Mouse (Mus musculus): ENCODE results near the gene Teddm2. TPM values are rescaled to one million over a fixed set of nuclear protein-coding genes. Genes with fewer than 3 reads are reported as not detected.
"Not testable (repeated sequence)": the region's sequence is repeated elsewhere in the genome, so short reads cannot be mapped to it uniquely, and the experiment has no call there.

Gene Teddm2
- polyA plus RNA-seq, 1 experiment from 2014 or later, result 0.65 TPM

DNA sequence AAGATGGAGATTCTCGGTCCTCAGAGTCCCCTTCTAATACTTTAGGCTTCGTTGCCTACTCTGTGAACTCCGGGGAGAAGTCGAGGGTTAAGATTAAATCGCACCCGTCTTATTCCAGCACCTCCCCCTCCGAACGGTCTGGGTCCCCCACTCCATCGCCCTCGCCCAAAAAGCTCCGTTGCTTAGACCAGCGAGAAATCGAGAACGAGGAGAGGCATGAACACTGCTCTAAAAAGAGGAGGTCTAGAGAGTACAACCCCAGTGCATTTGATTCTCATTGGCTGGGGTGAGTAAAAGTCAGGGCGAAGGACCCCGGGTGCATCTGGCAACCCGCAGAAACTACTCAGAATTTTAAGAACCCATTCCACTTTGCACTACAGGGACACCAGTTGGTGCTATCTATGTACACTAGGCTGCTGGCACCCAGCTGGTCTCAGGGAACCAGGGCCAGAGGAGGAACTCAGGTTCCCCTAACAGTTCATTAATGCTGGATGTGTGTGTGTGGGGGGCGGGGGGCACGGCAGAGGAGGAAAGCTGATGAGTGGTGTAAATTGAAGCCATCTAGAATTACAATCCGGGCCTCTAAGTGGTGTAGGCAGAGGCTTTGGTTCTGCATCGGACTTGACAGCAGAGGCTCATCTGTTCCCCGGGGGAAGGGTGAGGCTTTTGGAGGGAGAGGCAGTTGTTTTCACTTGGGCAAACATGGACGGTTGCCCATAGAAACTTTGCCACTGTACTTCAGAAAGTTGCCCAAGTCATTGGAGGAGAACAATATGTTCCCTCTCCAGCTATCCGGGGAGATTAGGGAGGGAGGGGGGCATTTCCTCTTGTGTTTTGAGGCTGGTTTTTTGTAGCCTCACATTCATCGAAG, 1.1 kb upstream of the Teddm2 start:
- peak overlapping the region; percentile 98 for H3K27ac ChIP-seq (replicated peaks)
- no peaks in the 10 kb centered on the region for H3K9me3 ChIP-seq
- H3K36me3 ChIP-seq, result peaks cover 35% of the 10 kb centered on the region
- H3K4me1 ChIP-seq, result peaks cover 32% of the 10 kb centered on the region
- WGBS, result 1% methylated on average over 25 of the region's 25 CpGs
- peaks cover 17% of the 10 kb centered on the region for H3K27me3 ChIP-seq
- peak overlapping the region; percentile 91 for H3K4me2 ChIP-seq (replicated peaks)
- peak overlapping the region; percentile 93 for H3K9ac ChIP-seq (replicated peaks)
- peak overlapping the region; percentile 85 for H3K4me3 ChIP-seq
- ATAC-seq (ENCODE audit: low FRiP score, low read depth), result no peak

GRCm38 (mm10) chr1:153900381-153900780, 353 bp upstream of the Teddm2 start:
- Histone ChIP-seq H3K9me3 (no peaks in the 10 kb centered on the region), H3K36me3 (peaks cover 28% of the 10 kb centered on the region), H3K27ac (replicated peaks) (peak overlapping the region; percentile 98), H3K27me3 (peaks cover 17% of the 10 kb centered on the region), H3K4me1 (peaks cover 32% of the 10 kb centered on the region), H3K4me3 (peak overlapping the region; percentile 85), H3K9ac (replicated peaks) (peak overlapping the region; percentile 93), H3K4me2 (replicated peaks) (peak overlapping the region; percentile 91)
- 1% methylated on average over 36 of the region's 36 CpGs for WGBS
- peak; percentile 56 for ATAC-seq (ENCODE audit: low FRiP score, low read depth)

DNA sequence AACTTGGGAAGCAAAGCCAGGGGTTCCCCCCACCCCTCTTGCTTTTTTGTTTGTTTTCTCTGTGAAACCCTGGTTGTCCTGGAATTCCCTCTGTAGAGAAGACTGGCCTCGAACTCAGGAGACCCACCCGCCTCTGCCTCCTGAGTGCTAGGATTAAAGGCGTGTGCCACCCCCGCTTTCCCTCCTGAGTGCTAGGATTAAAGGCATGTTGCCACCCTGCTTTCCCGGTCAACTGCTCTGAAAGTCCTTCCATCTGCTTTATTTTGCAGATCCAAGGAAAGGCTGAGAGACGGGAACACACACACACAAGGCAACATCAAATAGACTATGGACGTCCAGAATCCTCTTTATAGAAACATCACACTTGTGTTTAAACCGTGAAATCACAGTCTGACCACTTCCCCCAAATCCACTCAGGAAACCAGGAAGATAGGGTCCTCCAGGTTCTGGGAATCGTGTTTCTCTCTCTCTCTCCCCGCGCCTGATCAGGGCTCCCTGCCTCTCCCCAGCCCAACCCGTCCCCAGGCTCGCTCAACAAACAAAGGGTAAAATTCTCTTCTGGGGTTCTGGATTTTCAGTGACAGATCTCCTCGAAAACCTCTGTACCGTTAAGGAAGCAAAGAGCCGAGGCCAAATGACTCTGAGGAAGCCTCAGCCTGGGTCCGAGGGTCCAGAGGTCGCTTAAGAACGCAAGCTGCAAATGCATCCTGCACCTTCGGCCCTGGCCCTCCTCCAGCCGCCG, 868 bp downstream of the Teddm2 start:
- peaks cover 17% of the 10 kb centered on the region for H3K27me3 ChIP-seq
- ATAC-seq (ENCODE audit: low FRiP score, low read depth), result peak; percentile 56
- peaks cover 16% of the 10 kb centered on the region for H3K36me3 ChIP-seq
- H3K9me3 ChIP-seq, result no peaks in the 10 kb centered on the region
- H3K4me1 ChIP-seq, result peaks cover 35% of the 10 kb centered on the region
- peak overlapping the region; percentile 85 for H3K4me3 ChIP-seq
- peak overlapping the region; percentile 59 for H3K9ac ChIP-seq (replicated peaks)
- H3K27ac ChIP-seq (replicated peaks), result peak overlapping the region; percentile 98
- H3K4me2 ChIP-seq (replicated peaks), result peak overlapping the region; percentile 91
- 18% methylated on average over 22 of the region's 22 CpGs for WGBS

GRCm38 (mm10) chr1:153897196-153897595, 2.8 kb downstream of the Teddm2 start:
- H3K4me1 ChIP-seq, result peaks cover 22% of the 10 kb centered on the region
- no peak overlapping the region for H3K4me3 ChIP-seq
- WGBS, result 84% methylated on average over 8 of the region's 8 CpGs
- H3K27me3 ChIP-seq, result peaks cover 23% of the 10 kb centered on the region
- no peak overlapping the region for H3K4me2 ChIP-seq (replicated peaks)
- no peak overlapping the region for H3K27ac ChIP-seq (replicated peaks)
- no peaks in the 10 kb centered on the region for H3K9me3 ChIP-seq
- no peaks in the 10 kb centered on the region for H3K36me3 ChIP-seq
- no peak overlapping the region for H3K9ac ChIP-seq (replicated peaks)
- no peak for ATAC-seq (ENCODE audit: low FRiP score, low read depth)

GRCm38 (mm10) chr1:153894979-153895378, 5.0 kb downstream of the Teddm2 start:
- Histone ChIP-seq H3K36me3 (no peaks in the 10 kb centered on the region), H3K9me3 (no peaks in the 10 kb centered on the region), H3K4me3 (no peak overlapping the region), H3K4me2 (replicated peaks) (no peak overlapping the region), H3K4me1 (0 out of 2 replicates have a peak, but pooled peaks cover 9% of the 10 kb centered on the region), H3K27ac (replicated peaks) (no peak overlapping the region), H3K9ac (replicated peaks) (no peak overlapping the region), H3K27me3 (peaks cover 23% of the 10 kb centered on the region)
- no peak for ATAC-seq (ENCODE audit: low FRiP score, low read depth)
- WGBS, result 35% methylated on average over 5 of the region's 5 CpGs

DNA sequence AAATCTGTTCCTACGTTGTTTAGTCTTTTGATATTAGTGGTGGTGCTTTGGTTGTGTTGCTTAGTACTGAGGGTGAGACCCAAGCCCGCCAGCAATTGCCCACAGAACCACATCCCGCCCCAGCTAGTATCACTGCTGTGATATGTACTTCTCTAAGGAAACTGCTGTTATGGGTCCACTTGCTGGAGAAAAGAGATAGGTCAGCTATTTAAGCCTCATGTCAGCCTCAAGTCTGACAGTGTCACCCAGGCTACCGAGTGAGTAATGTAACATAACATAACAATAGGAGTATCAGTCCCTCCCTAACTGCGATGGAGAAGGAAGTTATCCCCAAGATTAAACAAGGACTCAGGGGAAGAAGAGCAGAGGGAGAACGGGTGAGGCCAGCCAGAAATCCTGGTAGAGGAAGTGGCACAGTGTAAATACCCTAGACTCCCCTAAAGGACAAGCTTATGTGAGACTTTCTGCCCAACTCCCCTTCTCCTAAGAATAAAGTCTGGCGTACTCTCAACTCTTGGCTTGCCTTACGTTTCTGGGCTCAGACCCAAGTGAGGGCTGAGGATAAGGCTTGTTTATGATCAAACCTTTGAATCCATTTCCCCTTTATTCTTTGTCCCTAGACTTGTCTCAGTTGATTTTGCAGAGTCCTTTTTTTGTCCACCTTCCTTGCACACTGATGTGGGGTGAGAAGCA, 5.7 kb downstream of the Teddm2 start:
- Histone ChIP-seq H3K4me3 (no peak overlapping the region), H3K4me2 (replicated peaks) (no peak overlapping the region), H3K27me3 (peaks cover 23% of the 10 kb centered on the region), H3K9me3 (no peaks in the 10 kb centered on the region), H3K27ac (replicated peaks) (no peak overlapping the region), H3K4me1 (0 out of 2 replicates have a peak, but pooled peaks cover 9% of the 10 kb centered on the region), H3K36me3 (no peaks in the 10 kb centered on the region), H3K9ac (replicated peaks) (no peak overlapping the region)
- 65% methylated on average over 8 of the region's 8 CpGs for WGBS
- ATAC-seq (ENCODE audit: low FRiP score, low read depth), result no peak

DNA sequence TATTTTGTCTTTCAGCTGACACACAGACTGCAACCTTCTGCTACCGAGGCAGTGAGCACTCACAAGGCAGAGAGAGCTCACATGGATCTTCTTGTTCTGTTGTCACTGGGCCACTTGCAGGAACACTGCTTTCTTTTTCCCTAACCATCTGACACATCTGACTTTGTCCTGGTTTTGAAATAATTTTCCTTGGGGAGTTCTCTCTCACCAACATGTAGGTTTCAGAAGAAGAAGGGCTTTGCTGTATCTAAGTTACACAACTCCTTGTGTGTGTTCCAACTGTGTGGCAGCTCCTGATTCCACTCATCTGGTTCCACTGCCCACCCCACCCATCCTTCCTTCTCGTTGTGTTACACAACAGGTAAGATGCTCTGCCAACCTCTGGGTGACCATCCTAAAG, 6.3 kb downstream of the Teddm2 start:
- no peak overlapping the region for H3K4me3 ChIP-seq
- no peak overlapping the region for H3K27ac ChIP-seq (replicated peaks)
- H3K4me1 ChIP-seq, result 0 out of 2 replicates have a peak, but pooled peaks cover 5% of the 10 kb centered on the region
- WGBS, result 75% methylated on average over 2 of the region's 2 CpGs
- H3K9me3 ChIP-seq, result no peaks in the 10 kb centered on the region
- H3K36me3 ChIP-seq, result no peaks in the 10 kb centered on the region
- ATAC-seq (ENCODE audit: low FRiP score, low read depth), result no peak
- H3K9ac ChIP-seq (replicated peaks), result no peak overlapping the region
- no peak overlapping the region for H3K4me2 ChIP-seq (replicated peaks)
- H3K27me3 ChIP-seq, result peaks cover 23% of the 10 kb centered on the region

GRCm38 (mm10) chr1:153891442-153891841, 8.6 kb downstream of the Teddm2 start, which contains the start of gene Teddm1a:
Gene Teddm1a, plus strand, starts transcription at chr1:153891742.
- Histone ChIP-seq H3K9ac (replicated peaks) (no peak within 1 kb of the TSS), H3K9me3 (no peaks in the 10 kb centered on the region), H3K4me2 (replicated peaks) (no peak within 1 kb of the TSS), H3K27me3 (peaks cover 8% of the 10 kb centered on the region), H3K4me1 (0 out of 2 replicates have a peak, but pooled peaks cover 3% of the 10 kb centered on the region), H3K27ac (replicated peaks) (no peak within 1 kb of the TSS), H3K4me3 (no peak within 1 kb of the TSS), H3K36me3 (no peaks in the 10 kb centered on the region)
- no peak for ATAC-seq (ENCODE audit: low FRiP score, low read depth)
- WGBS, result 83% methylated on average over 4 of the region's 4 CpGs

DNA sequence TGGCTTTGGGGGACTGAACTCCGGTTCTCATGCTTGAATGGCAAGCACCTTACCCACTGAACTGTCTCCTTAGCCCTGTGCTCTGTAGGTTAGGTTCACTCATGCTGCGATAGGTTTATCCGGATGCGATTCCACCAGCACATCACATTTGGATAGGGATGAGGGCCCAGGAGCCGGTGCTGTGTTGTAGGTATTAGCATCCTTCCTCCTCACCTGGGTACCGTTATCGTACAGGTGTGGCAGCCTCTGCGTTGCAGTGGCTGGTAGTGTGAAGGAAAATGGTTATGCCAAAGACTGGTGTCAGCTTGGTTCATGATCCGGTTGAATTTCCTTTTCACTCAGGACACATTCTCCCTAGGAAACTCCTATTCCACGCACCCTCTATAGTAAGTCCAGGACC, 9.9 kb downstream of the Teddm2 start:
- no peak overlapping the region for H3K4me3 ChIP-seq
- no peaks in the 10 kb centered on the region for H3K9me3 ChIP-seq
- 93% methylated on average over 10 of the region's 10 CpGs for WGBS
- no peak overlapping the region for H3K4me2 ChIP-seq (replicated peaks)
- no peak overlapping the region for H3K27ac ChIP-seq (replicated peaks)
- no peak for ATAC-seq (ENCODE audit: low FRiP score, low read depth)
- no peak overlapping the region for H3K9ac ChIP-seq (replicated peaks)
- H3K36me3 ChIP-seq, result no peaks in the 10 kb centered on the region
- H3K4me1 ChIP-seq, result 0 out of 2 replicates have a peak, but pooled peaks cover 4% of the 10 kb centered on the region
- peaks cover 5% of the 10 kb centered on the region; the same call in 1 of the 2 replicates for H3K27me3 ChIP-seq

DNA sequence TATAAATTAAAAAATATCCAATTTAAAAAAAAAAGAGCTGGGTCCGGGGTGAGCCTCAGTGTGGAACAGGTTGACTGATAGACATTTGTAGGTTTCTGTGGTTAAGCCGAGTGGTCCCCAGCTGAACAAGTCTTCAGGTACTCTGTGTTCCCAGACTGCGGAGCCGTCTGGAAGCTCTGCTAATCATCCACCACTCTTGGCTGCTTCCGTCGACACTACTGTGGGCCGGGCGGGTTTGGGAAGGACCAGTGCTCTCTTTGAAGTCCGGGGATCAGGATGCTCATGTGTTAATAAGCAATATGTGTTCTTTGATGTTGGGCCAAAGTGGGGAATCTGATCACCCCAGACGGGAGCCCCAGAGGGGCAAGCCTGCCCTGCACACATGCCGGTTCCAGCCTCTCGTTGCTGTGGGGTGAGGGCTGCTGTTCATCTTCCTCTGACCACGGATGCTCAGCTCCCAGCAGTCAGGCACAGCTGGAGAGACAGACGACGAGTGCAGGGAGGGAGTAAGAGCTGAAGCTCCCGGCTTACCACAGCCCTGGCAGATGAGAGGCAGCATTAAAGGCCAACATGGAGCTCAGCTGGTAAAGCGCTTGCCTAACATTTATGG, 13.9 kb downstream of the Teddm2 start:
- Histone ChIP-seq H3K9me3 (no peaks in the 10 kb centered on the region), H3K9ac (replicated peaks) (no peak overlapping the region), H3K27me3 (no peaks in the 10 kb centered on the region), H3K4me1 (0 out of 2 replicates have a peak, but pooled peaks cover 3% of the 10 kb centered on the region), H3K4me3 (no peak overlapping the region), H3K4me2 (replicated peaks) (no peak overlapping the region), H3K36me3 (no peaks in the 10 kb centered on the region), H3K27ac (replicated peaks) (0 out of 2 replicates have a peak overlapping the region, but pooled peaks have one; percentile 10)
- WGBS, result 34% methylated on average over 17 of the region's 17 CpGs
- peak; percentile 52; the same call in 1 of the 2 replicates for ATAC-seq (ENCODE audit: low FRiP score, low read depth)

GRCm38 (mm10) chr1:153880391-153880790, 19.6 kb downstream of the Teddm2 start:
- H3K27ac ChIP-seq (replicated peaks); H3K4me3 ChIP-seq; H3K36me3 ChIP-seq; ATAC-seq (ENCODE audit: low FRiP score, low read depth); H3K27me3 ChIP-seq; H3K4me1 ChIP-seq; H3K9me3 ChIP-seq; H3K9ac ChIP-seq (replicated peaks); H3K4me2 ChIP-seq (replicated peaks): not testable (repeated sequence)
- WGBS, result 96% methylated on average over 17 of the region's 17 CpGs

All from midbrain, embryonic 12.5 days (tissue).